9 mouse cellular contexts compared by ENCODE assay signal in genomic region chr7:141315974-141316373, GRCm38 (mm10). TPM values are rescaled to one million over a fixed set of nuclear protein-coding genes. Genes with fewer than 3 reads are reported as not detected.
A peak's percentile ranks its signal among the peaks of the same experiment; 100 is the strongest.
DNase-seq lines count a peak whose midpoint lies in the region; ATAC-seq lines count a peak whose summit lies in the region.
"Had no signal": no experiment of that assay in that cellular context is flagged by ENCODE, and none has a peak within 500 bp of the region (broad histone marks: within the 10 kb centered on the region; RNA-seq: fewer than 3 reads in every experiment).

No protein-coding gene starts in this region.

- DNase-seq in frontal cortex, adult 2 months (ENCODE audit: extremely low spot score in 1 of 2, low spot score in 1 of 2): peak; percentile 44 to 62
- DNase-seq in frontal cortex, postnatal 14 days (ENCODE audit: low spot score in 2 of 2): no peak
- peak; percentile 37 for DNase-seq in urinary bladder, postnatal 14 days (ENCODE audit: low spot score)
- DNase-seq in urinary bladder, postnatal 10 days (ENCODE audit: low spot score): no peak
- peak; percentile 45 for DNase-seq in lung, postnatal 25 days (ENCODE audit: low spot score)
- DNase-seq in thymus, postnatal 25 days: peak; percentile 74
- no peak for DNase-seq in midbrain, embryonic 10.5 days (ENCODE audit: low spot score)

- no peak overlapping the region for H3K4me3 ChIP-seq in intestine, embryonic 16.5 days (ENCODE audit: low read length)
- no peak overlapping the region for H3K4me3 ChIP-seq in midbrain, embryonic 10.5 days
- H3K4me3 ChIP-seq: limb, embryonic 12.5 days had no signal

- no peaks in the 10 kb centered on the region for H3K27me3 ChIP-seq in intestine, embryonic 16.5 days (replicated peaks; ENCODE audit: control insufficient read depth, insufficient read depth, low read length)
- H3K27me3 ChIP-seq in midbrain, embryonic 10.5 days (ENCODE audit: low read depth, poor library complexity, severe bottlenecking): no peaks in the 10 kb centered on the region
- H3K27me3 ChIP-seq: limb, embryonic 12.5 days had no signal

- no peaks in the 10 kb centered on the region for H3K4me1 ChIP-seq in intestine, embryonic 16.5 days (ENCODE audit: control insufficient read depth, insufficient read depth, low read length)
- H3K4me1 ChIP-seq in midbrain, embryonic 10.5 days: no peaks in the 10 kb centered on the region
- H3K4me1 ChIP-seq: limb, embryonic 12.5 days had no signal

- H3K4me2 ChIP-seq in intestine, embryonic 16.5 days (ENCODE audit: low read depth, low read length): no peak overlapping the region
- H3K4me2 ChIP-seq: limb, embryonic 12.5 days had no signal

- no peaks in the 10 kb centered on the region for H3K9me3 ChIP-seq in intestine, embryonic 16.5 days (ENCODE audit: control insufficient read depth, low read length)
- no peaks in the 10 kb centered on the region for H3K9me3 ChIP-seq in midbrain, embryonic 10.5 days (replicated peaks)
- H3K9me3 ChIP-seq: limb, embryonic 12.5 days had no signal

- peak; percentile 75 for ATAC-seq in intestine, embryonic 16.5 days

- H3K36me3 ChIP-seq in intestine, embryonic 16.5 days (ENCODE audit: control insufficient read depth, insufficient read depth, low read length): peaks cover 26% of the 10 kb centered on the region
- H3K36me3 ChIP-seq in midbrain, embryonic 10.5 days: peaks cover 100% of the 10 kb centered on the region

- H3K9ac ChIP-seq in intestine, embryonic 16.5 days (ENCODE audit: low read depth, low read length): no peak overlapping the region
- H3K9ac ChIP-seq: limb, embryonic 12.5 days had no signal

- 73% methylated on average over 5 of the region's 5 CpGs for WGBS in intestine, embryonic 16.5 days
- 82% methylated on average over 5 of the region's 5 CpGs for WGBS in midbrain, embryonic 10.5 days

- no peak overlapping the region for H3K27ac ChIP-seq in intestine, embryonic 16.5 days (ENCODE audit: low read length)
- H3K27ac ChIP-seq in midbrain, embryonic 10.5 days (replicated peaks): no peak overlapping the region
- H3K27ac ChIP-seq: limb, embryonic 12.5 days had no signal

RNA-seq across cellular contexts. Expression of gene Deaf1, which starts 11.5 kb away (rescaled TPM):
- polyA plus RNA-seq in frontal cortex, adult 2 months (2012; rRNA removed): 43.0 and 43.8 TPM in 2 replicates
- polyA plus RNA-seq in intestine, embryonic 16.5 days (2015; fragmentation: Nextera tagmentation; extraction: Ambion mirVana): 61.0 and 64.4 TPM in 2 replicates
- polyA plus RNA-seq in midbrain, embryonic 10.5 days (2016; fragmentation: Nextera tagmentation; extraction: Ambion mirVana): 57.4 and 67.2 TPM in 2 replicates

RNA-seq across cellular contexts. Expression of gene Tmem80, which starts 11.6 kb away (rescaled TPM):
- 60.4 and 64.8 TPM in 2 replicates for polyA plus RNA-seq in frontal cortex, adult 2 months (2012; rRNA removed)
- 32.4 and 34.2 TPM in 2 replicates for polyA plus RNA-seq in intestine, embryonic 16.5 days (2015; fragmentation: Nextera tagmentation; extraction: Ambion mirVana)
- polyA plus RNA-seq in midbrain, embryonic 10.5 days (2016; fragmentation: Nextera tagmentation; extraction: Ambion mirVana): 52.2 and 58.1 TPM in 2 replicates

RNA-seq across cellular contexts. Expression of gene Eps8l2, which starts 22.7 kb away (rescaled TPM):
- 4.4 and 5.5 TPM in 2 replicates for polyA plus RNA-seq in frontal cortex, adult 2 months (2012; rRNA removed)
- polyA plus RNA-seq in intestine, embryonic 16.5 days (2015; fragmentation: Nextera tagmentation; extraction: Ambion mirVana): 191 and 214 TPM in 2 replicates
- 3.4 and 3.8 TPM in 2 replicates for polyA plus RNA-seq in midbrain, embryonic 10.5 days (2016; fragmentation: Nextera tagmentation; extraction: Ambion mirVana)

RNA-seq across cellular contexts. Expression of gene Drd4, which starts 24.2 kb away (rescaled TPM):
- polyA plus RNA-seq in frontal cortex, adult 2 months (2012; rRNA removed): 0.44 and 0.48 TPM in 2 replicates
- polyA plus RNA-seq in intestine, embryonic 16.5 days (2015; fragmentation: Nextera tagmentation; extraction: Ambion mirVana): 0.23 and 0.48 TPM in 2 replicates
- 0.32 and 0.62 TPM in 2 replicates for polyA plus RNA-seq in midbrain, embryonic 10.5 days (2016; fragmentation: Nextera tagmentation; extraction: Ambion mirVana)

RNA-seq across cellular contexts. Expression of gene Sct, which starts 37.0 kb away (rescaled TPM):
- polyA plus RNA-seq in frontal cortex, adult 2 months (2012; rRNA removed): 12.4 and 29.9 TPM in 2 replicates
- polyA plus RNA-seq in intestine, embryonic 16.5 days (2015; fragmentation: Nextera tagmentation; extraction: Ambion mirVana): 304 and 334 TPM in 2 replicates
- polyA plus RNA-seq in midbrain, embryonic 10.5 days (2016; fragmentation: Nextera tagmentation; extraction: Ambion mirVana): 0.79 and 2.4 TPM in 2 replicates

Comparison
In these comparisons a context has a peak if more than half of its experiments do, and no peak if none do; other contexts are left out.
1. DNase-seq: peak in frontal cortex, adult 2 months (2 of 2), urinary bladder, postnatal 14 days (single experiment), lung, postnatal 25 days (single experiment) and thymus, postnatal 25 days (single experiment); none in frontal cortex, postnatal 14 days (0 of 2), urinary bladder, postnatal 10 days (single experiment) and midbrain, embryonic 10.5 days (single experiment).
2. RNA of gene Eps8l2, which starts 22.7 kb away (polyA plus RNA-seq): 191 to 214 TPM in intestine, embryonic 16.5 days; 4.4 to 5.5 TPM in frontal cortex, adult 2 months and 3.4 to 3.8 TPM in midbrain, embryonic 10.5 days; every median in the first group is over 10 times any median in the second.